Mouse (Mus musculus): ENCODE data around the gene Cacna1d.

DNA sequence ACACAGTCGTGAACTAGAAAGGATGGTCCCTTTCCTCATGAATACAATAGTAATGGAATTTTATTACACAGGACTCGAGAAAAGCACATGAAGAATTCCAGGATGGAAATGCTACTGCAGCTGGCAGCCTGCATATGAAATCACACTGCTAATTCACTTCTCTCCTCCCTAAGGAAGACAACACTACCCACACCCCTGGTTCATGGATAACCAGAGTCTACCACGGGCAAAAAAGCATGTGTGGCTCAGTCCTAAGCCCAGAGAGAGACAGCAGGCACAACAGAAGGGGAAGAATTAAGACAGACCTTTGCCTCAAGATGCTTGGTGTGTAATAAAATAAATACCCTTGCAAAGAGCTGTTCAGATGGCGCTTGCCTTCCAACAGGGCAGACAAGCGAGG, 218.7 kb downstream of the Cacna1d start:
- TF ChIP-seq POLR2A (IDR thresholded peaks at IDR 0.05; ENCODE audit: extremely low read depth, insufficient read depth, low read length) (no peak), CTCF (IDR thresholded peaks at IDR 0.05; ENCODE audit: low read depth, low read length) (no peak)

All from liver, adult 2 months (tissue).